Mouse (Mus musculus) kidney, adult 2 months (tissue): Measurements from ENCODE around the gene Trmt13. TPM values are rescaled to one million over a fixed set of nuclear protein-coding genes. Genes with fewer than 3 reads are reported as not detected.
"Not testable (repeated sequence)": the region's sequence is repeated elsewhere in the genome, so short reads cannot be mapped to it uniquely, and the experiment has no call there.

Experiments used
- DNase-seq: peaks from one replicate; pipeline ENCODE4 v3.0.0; 2021
- H3K27ac ChIP-seq: fragments of 200-500 bp; 2 replicates; pipeline ENCODE4 v1.5.1; 2012; ENCODE audit warnings: low read depth, low read length, control low read depth, inconsistent platforms; ENCODE audit not compliant: insufficient read depth
- H3K27me3 ChIP-seq: fragments of 200-500 bp; replicated peaks from 2 replicates; pipeline ENCODE4 v1.6.1; 2012; ENCODE audit warnings: mild to moderate bottlenecking, moderate library complexity, low read length, inconsistent platforms; ENCODE audit not compliant: control insufficient read depth, insufficient read depth
- H3K36me3 ChIP-seq: fragments of 200-500 bp; 2 replicates; pipeline ENCODE4 v1.6.1; 2012; ENCODE audit warnings: mild to moderate bottlenecking, moderate library complexity, low read length, inconsistent platforms; ENCODE audit not compliant: control insufficient read depth, insufficient read depth
- H3K4me1 ChIP-seq: fragments of 200-500 bp; 2 replicates; pipeline ENCODE4 v1.6.1; 2011; ENCODE audit warnings: low read length; ENCODE audit not compliant: control insufficient read depth, insufficient read depth
- H3K4me3 ChIP-seq: fragments of 200-500 bp; 2 replicates; pipeline ENCODE4 v1.5.1; 2011; ENCODE audit warnings: mild to moderate bottlenecking, low read depth, low read length, control low read depth; ENCODE audit not compliant: insufficient read depth
- CTCF ChIP-seq: fragments of 200-500 bp; conservative IDR thresholded peaks from 2 replicates; pipeline ENCODE4 v1.5.1; 2011; ENCODE audit warnings: low read depth, mild to moderate bottlenecking, control low read depth, low read length, moderate library complexity, mixed read lengths; ENCODE audit not compliant: insufficient read depth, insufficient read length
- POLR2A ChIP-seq: fragments of 200-500 bp; IDR thresholded peaks from one replicate; pipeline ENCODE4 v1.6.1; 2011; ENCODE audit warnings: low read depth, low read length, control low read depth
- WGBS: fragments of 180-500 bp; shearing (Covaris S2); methylation state at CpG from one replicate; pipeline ENCODE4 v1.1.7; 2018; 5-methylcytosine and 5-hydroxymethylcytosine counted together
- polyA plus RNA-seq: library from polyadenylated mRNA; depleted of rRNA; stranded (reverse); fragments of >200 nt; gene quantifications from 2 replicates; pipeline ENCODE4 v1.2.3, GENCODE M21; 2012

Gene Trmt13
- polyA plus RNA-seq, 1 experiment, result 2.8 TPM

DNA sequence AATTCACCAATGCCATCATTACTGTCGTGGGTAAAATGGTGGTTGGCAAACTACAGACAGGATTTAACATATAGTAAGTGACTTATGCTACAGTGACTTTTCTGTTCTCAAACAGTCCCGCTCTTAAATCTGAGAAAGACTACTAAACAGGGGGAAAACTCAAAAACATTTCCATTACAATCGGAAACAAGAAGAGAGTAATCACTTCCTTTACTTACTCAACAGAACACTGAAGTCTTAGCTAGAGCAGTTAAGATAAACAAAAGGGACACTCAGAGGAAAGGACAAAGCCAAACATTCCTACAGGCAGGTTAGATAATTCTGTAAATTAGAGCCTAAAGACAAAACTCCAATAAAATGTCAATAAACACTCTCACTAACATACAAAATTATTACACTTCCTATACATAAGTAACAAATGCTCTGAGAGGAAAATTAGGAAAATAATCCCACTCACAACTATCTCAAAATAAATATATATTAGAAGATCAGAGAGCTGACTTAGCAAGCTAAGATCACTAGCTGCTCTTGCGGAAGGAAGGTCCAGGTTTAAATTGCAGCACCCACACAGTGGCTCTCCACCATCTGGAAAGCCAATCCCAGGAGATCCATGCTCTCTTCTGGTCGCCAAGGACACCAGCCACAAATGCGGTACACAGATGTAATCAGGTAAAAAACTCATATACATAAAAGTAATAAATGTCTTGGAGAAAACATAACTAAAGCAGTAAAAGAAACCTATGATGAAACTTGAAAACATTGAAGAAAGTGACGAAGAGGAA is 42.0 kb upstream of the Trmt13 start:
- no peak for DNase-seq
- H3K27me3 ChIP-seq, result no peaks in the 10 kb centered on the region
- no peaks in the 10 kb centered on the region for H3K36me3 ChIP-seq
- peaks cover 11% of the 10 kb centered on the region; the same call in 1 of the 2 replicates for H3K4me1 ChIP-seq
- H3K27ac ChIP-seq, result no peak overlapping the region
- H3K4me3 ChIP-seq, result no peak overlapping the region
- TF ChIP-seq CTCF (no peak), POLR2A (no peak)
- WGBS, result 76% methylated on average over 7 of the region's 7 CpGs

DNA sequence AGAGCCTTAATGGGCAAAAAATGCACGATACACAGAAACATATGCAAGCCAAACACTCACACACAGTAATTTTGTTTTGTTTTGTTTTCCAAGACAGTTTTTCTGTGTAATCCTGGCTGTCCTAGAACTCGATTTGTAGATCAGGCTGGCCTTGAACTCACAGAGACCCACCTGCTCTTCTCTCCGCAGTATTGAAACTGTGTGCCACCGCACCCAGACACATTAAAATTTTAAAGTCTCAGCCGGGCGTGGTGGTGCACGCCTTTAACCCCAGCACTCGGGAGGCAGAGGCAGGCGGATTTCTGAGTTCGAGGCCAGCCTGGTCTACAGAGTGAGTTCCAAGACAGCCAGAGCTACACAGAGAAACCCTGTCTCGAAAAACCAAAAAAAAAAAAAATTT is 39.7 kb upstream of the Trmt13 start:
- DNase-seq, H3K27me3 ChIP-seq: not testable (repeated sequence)
- 94% methylated on average over 11 of the region's 11 CpGs for WGBS

DNA sequence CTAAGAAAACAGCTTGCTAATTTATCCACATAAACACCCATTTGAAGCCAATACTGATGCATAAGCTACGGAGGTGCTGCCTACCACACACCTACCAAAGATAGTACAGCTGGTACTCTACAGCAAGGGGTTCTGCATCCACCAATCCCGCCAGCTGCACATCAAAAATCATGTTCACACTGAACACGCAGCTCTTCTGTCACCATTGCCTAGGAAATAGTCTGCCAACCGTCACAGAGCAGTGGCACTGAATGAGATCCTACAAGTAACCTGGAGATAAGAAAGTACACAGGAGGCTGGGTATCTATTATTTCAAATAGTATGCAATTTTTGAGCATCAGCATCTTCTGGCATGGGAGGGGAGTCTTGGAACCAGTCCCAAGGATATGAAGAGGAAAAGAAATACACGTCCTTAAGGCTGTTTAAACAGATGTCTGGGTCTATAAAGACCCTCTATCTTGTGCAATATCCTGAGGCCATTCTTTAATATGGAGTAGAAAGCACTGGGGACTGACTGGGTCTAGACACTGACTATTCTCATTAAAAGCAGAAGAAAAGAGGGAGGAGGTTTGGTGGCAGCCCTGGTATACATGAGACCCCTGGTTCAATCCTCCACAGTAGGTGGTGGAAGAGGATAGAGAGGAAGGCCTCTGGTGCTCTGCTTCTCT is 39.0 kb upstream of the Trmt13 start:
- H3K36me3 ChIP-seq, result no peaks in the 10 kb centered on the region; the same call in none of the 2 replicates
- DNase-seq, result no peak
- 64% methylated on average over 5 of the region's 5 CpGs for WGBS
- H3K4me3 ChIP-seq, result no peak overlapping the region
- peaks cover 3% of the 10 kb centered on the region; the same call in 1 of the 2 replicates for H3K4me1 ChIP-seq
- no peaks in the 10 kb centered on the region for H3K27me3 ChIP-seq
- no peak for TF ChIP-seq POLR2A
- no peak for TF ChIP-seq CTCF
- no peak overlapping the region for H3K27ac ChIP-seq

More for the DNA sequence above, 39.7 kb upstream of the Trmt13 start:
- H3K36me3 ChIP-seq, H3K4me1 ChIP-seq, H3K27ac ChIP-seq, H3K4me3 ChIP-seq: not testable (repeated sequence)

GRCm38 (mm10) chr3:116652033-116652446 is 37.7 kb upstream of the Trmt13 start:
- no peaks in the 10 kb centered on the region for H3K4me1 ChIP-seq
- H3K27me3 ChIP-seq, result no peaks in the 10 kb centered on the region
- no peaks in the 10 kb centered on the region; the same call in none of the 2 replicates for H3K36me3 ChIP-seq
- no peak for DNase-seq
- H3K27ac ChIP-seq, result no peak overlapping the region
- H3K4me3 ChIP-seq, result no peak overlapping the region
- no peak for TF ChIP-seq CTCF
- no peak for TF ChIP-seq POLR2A
- 66% methylated on average over 3 of the region's 3 CpGs for WGBS

- Histone ChIP-seq H3K4me1 (no peaks in the 10 kb centered on the region), H3K27ac (no peak overlapping the region), H3K36me3 (peaks cover 1% of the 10 kb centered on the region), H3K4me3 (no peak overlapping the region), H3K27me3 (no peaks in the 10 kb centered on the region)
- no peak for TF ChIP-seq CTCF
- no peak for TF ChIP-seq POLR2A
- 95% methylated on average over 9 of the region's 9 CpGs for WGBS
- no peak for DNase-seq
Observed at GRCm38 (mm10) chr3:116650698-116651097, 36.3 kb upstream of the Trmt13 start.

- Histone ChIP-seq H3K36me3 (peaks cover 5% of the 10 kb centered on the region), H3K27me3 (no peaks in the 10 kb centered on the region), H3K27ac (no peak overlapping the region), H3K4me3 (no peak overlapping the region), H3K4me1 (no peaks in the 10 kb centered on the region)
- no peak for TF ChIP-seq CTCF
- TF ChIP-seq POLR2A, result no peak
- WGBS, result 92% methylated on average over 7 of the region's 7 CpGs
- DNase-seq, result no peak
Observed at GRCm38 (mm10) chr3:116648805-116649204, 34.4 kb upstream of the Trmt13 start.

DNA sequence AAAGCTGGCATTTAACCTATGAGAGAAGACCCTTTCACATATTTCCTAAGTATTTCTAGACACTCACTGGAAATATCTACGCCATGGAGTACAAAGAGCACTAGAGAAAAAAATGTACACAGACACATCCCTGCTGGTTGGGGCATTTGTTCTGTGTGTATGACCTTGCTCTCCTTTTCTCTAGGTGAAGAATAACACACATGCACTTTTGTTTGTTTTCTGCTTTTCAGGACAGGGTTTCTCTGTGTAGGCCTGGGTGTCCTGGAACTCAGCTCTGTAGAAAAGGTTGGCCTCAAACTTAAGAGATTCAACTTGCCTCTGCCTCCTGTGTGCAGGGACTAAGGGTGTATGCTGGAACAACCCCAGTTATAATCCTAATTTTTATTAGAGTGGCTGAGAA is 32.0 kb upstream of the Trmt13 start:
- no peak overlapping the region for H3K4me3 ChIP-seq
- DNase-seq, result no peak
- H3K4me1 ChIP-seq, result no peaks in the 10 kb centered on the region
- no peaks in the 10 kb centered on the region for H3K27me3 ChIP-seq
- TF ChIP-seq CTCF (no peak), POLR2A (no peak)
- H3K27ac ChIP-seq, result no peak overlapping the region
- H3K36me3 ChIP-seq, result peaks cover 7% of the 10 kb centered on the region
- 100% methylated on average over 1 of the region's 1 CpGs for WGBS
